Mouse (Mus musculus): ENCODE results near the gene Snx6. TPM values are rescaled to one million over a fixed set of nuclear protein-coding genes. Genes with fewer than 3 reads are reported as not detected.
"Not testable (repeated sequence)": the region's sequence is repeated elsewhere in the genome, so short reads cannot be mapped to it uniquely, and the experiment has no call there.

Snx6 gene
- polyA plus RNA-seq, 1 experiment from 2014 or later, result 201 TPM

- 0% methylated on average over 5 of the region's 48 CpGs for WGBS
- H3K9ac ChIP-seq; H3K4me1 ChIP-seq (replicated peaks); H3K4me2 ChIP-seq; H3K9me3 ChIP-seq; H3K4me3 ChIP-seq; H3K27me3 ChIP-seq; H3K27ac ChIP-seq; H3K36me3 ChIP-seq: not testable (repeated sequence)
- ATAC-seq (ENCODE audit: low FRiP score), result peak; percentile 57
Observed at GRCm38 (mm10) chr12:54713822-54714626, 81.5 kb downstream of the Snx6 start.

- H3K27ac ChIP-seq, result peak overlapping the region; percentile 79
- H3K4me2 ChIP-seq; ATAC-seq (ENCODE audit: low FRiP score): not testable (repeated sequence)
Observed at GRCm38 (mm10) chr12:54710494-54710879, 85.0 kb downstream of the Snx6 start.

DNA sequence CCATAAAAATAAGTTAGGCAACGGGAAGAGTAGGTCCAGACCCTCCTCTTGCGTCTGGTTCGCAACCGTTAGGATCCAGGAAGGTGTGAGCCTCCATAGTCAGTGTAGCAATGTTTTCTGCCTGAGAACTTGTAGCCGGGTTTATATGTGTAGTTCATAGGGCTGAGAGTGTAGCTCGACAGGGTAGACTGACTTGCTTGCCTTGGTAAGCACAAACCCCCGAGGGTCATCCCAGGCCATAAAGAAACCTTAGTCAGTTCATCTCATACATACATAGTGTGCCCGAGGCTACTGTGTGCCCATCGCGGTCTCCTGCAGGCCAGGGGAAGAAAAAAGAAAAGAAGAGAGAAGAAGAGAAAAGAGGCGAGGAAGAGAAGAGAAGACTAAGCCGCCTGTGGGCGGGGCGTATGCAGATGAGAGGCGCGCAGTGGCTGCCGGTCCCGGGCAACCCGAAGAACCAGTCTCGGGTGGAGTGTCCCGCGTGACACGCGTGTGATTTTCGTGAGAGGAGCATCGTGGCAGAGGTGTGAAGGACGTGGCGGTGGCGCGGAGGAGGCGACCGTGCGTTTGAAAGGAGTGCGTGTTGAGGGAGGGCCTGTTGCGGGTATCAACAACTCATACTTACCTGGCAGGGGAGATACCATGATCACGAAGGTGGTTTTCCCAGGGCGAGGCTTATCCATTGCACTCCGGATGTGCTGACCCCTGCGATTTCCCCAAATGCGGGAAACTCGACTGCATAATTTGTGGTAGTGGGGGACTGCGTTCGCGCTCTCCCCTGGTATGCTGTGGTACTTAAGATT, 85.6 kb downstream of the Snx6 start:
- H3K27ac ChIP-seq, result not testable (repeated sequence)
- WGBS, result 1% methylated on average over 12 of the region's 44 CpGs

More at GRCm38 (mm10) chr12:54710494-54710879, 85.0 kb downstream of the Snx6 start:
- not testable (repeated sequence) for H3K9ac ChIP-seq; H3K4me3 ChIP-seq; H3K9me3 ChIP-seq; H3K4me1 ChIP-seq (replicated peaks); H3K27me3 ChIP-seq; H3K36me3 ChIP-seq
- under 1% methylated on average over 5 of the region's 8 CpGs for WGBS

DNA sequence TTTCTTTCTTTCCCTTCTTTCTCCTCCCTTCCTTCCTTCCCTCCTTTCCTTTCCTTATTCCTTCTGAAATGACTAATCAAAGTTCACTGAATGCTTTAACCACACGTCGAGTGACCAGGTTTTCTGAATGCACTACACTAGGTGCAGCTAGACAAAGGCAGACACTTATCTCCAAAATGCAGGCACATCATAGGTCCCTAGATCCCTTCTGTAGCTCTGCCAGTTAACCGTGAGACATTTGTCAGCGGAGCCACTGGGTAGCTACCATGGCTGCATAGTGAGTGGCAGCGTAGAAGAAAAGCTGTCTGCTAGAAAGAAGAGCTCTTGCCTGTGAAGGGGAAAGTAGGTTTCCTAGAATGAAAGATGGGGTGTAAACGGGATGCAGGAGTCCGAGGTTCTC, 96.1 kb downstream of the Snx6 start:
- H3K27me3 ChIP-seq, result no peaks in the 10 kb centered on the region
- ATAC-seq (ENCODE audit: low FRiP score), result no peak
- H3K9ac ChIP-seq, result no peak overlapping the region
- WGBS, result 73% methylated on average over 7 of the region's 7 CpGs
- H3K36me3 ChIP-seq, result no peaks in the 10 kb centered on the region
- H3K4me2 ChIP-seq, result no peak overlapping the region
- no peaks in the 10 kb centered on the region for H3K9me3 ChIP-seq
- H3K4me3 ChIP-seq, result no peak overlapping the region
- peaks cover 5% of the 10 kb centered on the region for H3K4me1 ChIP-seq (replicated peaks)
- no peak overlapping the region for H3K27ac ChIP-seq

More for the DNA sequence above, 85.6 kb downstream of the Snx6 start:
- H3K9me3 ChIP-seq; H3K36me3 ChIP-seq; H3K4me3 ChIP-seq; H3K27me3 ChIP-seq; H3K9ac ChIP-seq; H3K4me2 ChIP-seq; H3K4me1 ChIP-seq (replicated peaks): not testable (repeated sequence)
- ATAC-seq (ENCODE audit: low FRiP score), result peak; percentile 85

GRCm38 (mm10) chr12:54697791-54698250, 97.7 kb downstream of the Snx6 start:
- 64% methylated on average over 6 of the region's 6 CpGs for WGBS
- Histone ChIP-seq H3K4me3 (no peak overlapping the region), H3K9me3 (no peaks in the 10 kb centered on the region), H3K9ac (no peak overlapping the region), H3K4me1 (replicated peaks) (peaks cover 17% of the 10 kb centered on the region), H3K27ac (peak overlapping the region; percentile 49; the same call in 1 of the 2 replicates), H3K27me3 (no peaks in the 10 kb centered on the region), H3K4me2 (no peak overlapping the region), H3K36me3 (0 out of 2 replicates have a peak, but pooled peaks cover under 1% of the 10 kb centered on the region)
- ATAC-seq (ENCODE audit: low FRiP score), result no peak

GRCm38 (mm10) chr12:54697003-54697597, 98.4 kb downstream of the Snx6 start:
- no peaks in the 10 kb centered on the region for H3K9me3 ChIP-seq
- H3K36me3 ChIP-seq, result peaks cover 7% of the 10 kb centered on the region
- 0 out of 2 replicates have a peak, but pooled peaks have one; percentile 49 for ATAC-seq (ENCODE audit: low FRiP score)
- H3K9ac ChIP-seq, result no peak overlapping the region
- no peaks in the 10 kb centered on the region for H3K27me3 ChIP-seq
- H3K27ac ChIP-seq, result peak overlapping the region; percentile 49
- H3K4me3 ChIP-seq, result no peak overlapping the region
- 11% methylated on average over 7 of the region's 7 CpGs for WGBS
- no peak overlapping the region for H3K4me2 ChIP-seq
- H3K4me1 ChIP-seq (replicated peaks), result peaks cover 20% of the 10 kb centered on the region

Other genes with a start within 250 kb of the Snx6 start
- 182 and 193 TPM in 2 replicates for gene Sptssa, start 139.1 kb downstream of the Snx6 start, polyA plus RNA-seq (2015; fragmentation: Nextera tagmentation; extraction: Ambion mirVana)
- 90.3 and 97.2 TPM in 2 replicates for gene Eapp, start 99.8 kb downstream of the Snx6 start, polyA plus RNA-seq (2015; fragmentation: Nextera tagmentation; extraction: Ambion mirVana)
- 295 and 300 TPM in 2 replicates for gene Cfl2, start 67.2 kb upstream of the Snx6 start, polyA plus RNA-seq (2015; fragmentation: Nextera tagmentation; extraction: Ambion mirVana)
- not detected in 2 replicates for gene Gm20403, start 190.8 kb upstream of the Snx6 start, polyA plus RNA-seq (2015; fragmentation: Nextera tagmentation; extraction: Ambion mirVana)
- 11.4 and 12.8 TPM in 2 replicates for gene Baz1a, start 218.6 kb upstream of the Snx6 start, polyA plus RNA-seq (2015; fragmentation: Nextera tagmentation; extraction: Ambion mirVana)

All from hindbrain, embryonic 13.5 days (tissue).